Mouse (Mus musculus) MEL-GATA-1-ER (cell line): ENCODE measurements at regions not wholly inside any gene's neighbourhood (a gene's known extent, or its start where the extent isn't known, plus 50 kb on each side); places are given as distances from the start of the nearest gene placed in this dataset.
A peak's percentile ranks its signal among the peaks of the same experiment; 100 is the strongest.

Source experiments
- DNase-seq: peaks from one replicate; pipeline ENCODE4 v3.0.0-alpha.2; 2012; ENCODE audit warnings: low read depth; ENCODE audit errors: extremely low read depth

DNA sequence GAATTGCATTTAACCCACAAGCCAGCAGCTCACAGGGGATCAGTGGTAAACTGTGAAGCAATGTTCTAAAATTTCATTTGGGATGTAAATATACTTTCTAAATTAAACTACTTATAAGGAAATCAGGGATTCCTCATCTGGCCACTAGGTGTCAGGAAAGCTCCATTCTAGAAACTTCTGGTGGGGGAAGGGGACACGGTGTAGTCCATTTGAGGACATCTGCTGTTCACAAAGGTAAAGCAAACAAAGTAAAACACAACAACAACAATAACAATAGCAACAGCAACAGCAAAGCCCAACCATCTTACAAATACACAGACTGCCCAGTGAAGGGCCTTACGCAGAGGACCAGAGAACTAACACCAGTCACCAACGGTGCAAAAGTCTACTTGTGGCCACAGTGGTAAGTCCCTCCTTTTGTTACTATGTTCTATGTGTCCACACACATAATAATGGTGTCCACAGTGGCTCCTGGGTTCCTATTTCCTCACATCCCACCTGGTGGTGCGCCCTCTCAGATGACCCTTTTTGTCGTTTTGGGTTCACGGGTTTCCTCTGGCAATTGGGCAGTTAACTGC is 105.9 kb upstream of the Fam241a start:
- peak; percentile 19 for DNase-seq

DNA sequence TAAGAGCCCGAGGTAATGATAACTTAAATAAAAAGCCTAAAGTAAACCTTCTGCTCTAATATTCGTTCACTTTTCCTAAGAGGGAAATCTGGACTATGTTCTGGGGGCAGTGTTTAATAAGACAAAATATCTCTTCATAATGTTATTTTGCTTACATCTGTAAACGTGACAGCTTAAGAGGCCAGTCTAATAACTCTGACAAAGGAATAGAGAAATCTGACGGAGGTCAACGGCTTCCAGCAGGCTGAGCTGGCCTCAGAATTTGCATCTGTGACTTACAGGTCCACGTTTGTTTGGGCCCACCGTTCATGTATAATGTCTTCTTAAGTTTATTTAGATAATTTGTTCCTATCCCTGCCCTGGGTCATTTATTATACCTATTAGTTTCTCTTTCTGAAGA is 99.6 kb upstream of the Fam241a start:
- DNase-seq: no peak

DNA sequence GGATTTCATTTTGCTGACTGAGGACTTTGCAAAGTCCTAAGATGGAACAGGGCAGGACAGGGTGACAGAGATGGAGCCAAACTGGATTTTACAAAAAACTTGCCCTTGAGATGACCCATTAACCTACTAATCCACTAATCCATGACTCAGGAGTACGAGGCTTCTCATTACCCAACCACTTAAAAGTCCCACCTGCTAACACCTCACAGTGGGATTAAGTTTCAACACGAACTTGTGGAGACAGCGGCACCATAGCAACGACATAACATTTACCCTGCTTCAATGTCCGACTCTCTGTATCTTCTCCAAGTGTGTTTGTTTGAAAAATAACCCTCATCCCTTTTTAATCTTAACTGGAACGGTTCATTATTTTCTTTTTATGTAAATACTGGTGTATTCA is 91.5 kb upstream of the Fam241a start:
- DNase-seq: no peak

DNA sequence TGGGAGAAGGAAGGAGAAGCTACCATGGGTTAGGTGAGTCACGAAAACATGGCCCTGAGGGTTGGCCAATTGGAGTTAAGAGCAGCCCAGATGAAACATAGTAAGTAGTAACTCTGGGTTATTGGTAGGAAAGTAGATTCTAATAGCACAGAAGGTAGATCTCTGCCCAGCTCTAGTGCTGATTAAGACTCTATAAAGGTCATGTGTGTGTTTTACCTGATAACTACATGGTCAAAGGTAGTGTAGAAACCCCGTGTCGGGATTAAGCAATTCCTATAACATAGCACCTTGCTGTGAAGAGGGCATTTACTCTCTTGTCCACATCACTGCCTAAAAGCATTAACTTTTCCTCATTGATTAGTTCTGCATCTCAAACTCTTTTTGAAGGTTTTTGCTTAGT is 89.0 kb upstream of the Fam241a start:
- no peak for DNase-seq

DNA sequence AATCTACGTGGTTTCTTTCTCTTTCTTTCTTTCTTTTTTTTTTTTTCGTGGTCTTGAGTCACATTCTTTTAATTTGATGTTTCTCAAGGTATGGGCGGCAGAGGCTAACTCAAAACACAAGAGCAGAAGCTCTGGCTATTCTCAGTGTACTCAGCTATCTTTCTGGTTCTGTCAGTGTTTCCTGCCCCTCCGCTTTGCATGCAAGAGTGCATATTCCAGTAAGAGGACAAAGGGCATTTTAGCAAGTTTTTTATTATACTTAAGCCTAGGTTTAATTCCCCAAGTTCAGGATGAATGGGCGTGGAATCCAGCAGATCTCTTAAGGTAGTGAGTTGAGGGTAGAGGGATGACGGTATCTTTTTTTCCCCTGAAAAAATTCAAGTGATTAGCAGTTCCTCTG is 81.1 kb upstream of the Fam241a start:
- DNase-seq: no peak

DNA sequence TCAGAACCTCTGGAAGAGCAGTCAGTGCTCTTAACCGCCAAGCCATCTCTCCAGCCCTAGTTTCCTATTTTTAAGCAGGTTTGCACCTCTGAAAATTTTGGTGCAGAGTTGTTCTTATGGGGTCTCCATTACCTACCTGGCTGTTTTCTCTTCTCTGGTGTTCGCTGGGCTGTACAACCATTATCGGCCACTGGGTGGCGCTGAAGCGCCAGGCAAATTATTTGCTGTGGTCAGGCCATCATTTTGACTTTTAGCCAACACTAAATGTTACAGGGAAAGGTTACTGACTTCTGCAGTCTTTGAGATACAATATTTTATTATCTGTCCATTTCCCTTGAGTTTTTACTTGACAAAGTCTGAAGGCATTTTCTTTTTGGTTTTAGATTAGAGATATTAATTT is 74.8 kb upstream of the Fam241a start:
- DNase-seq: peak; percentile 44

DNA sequence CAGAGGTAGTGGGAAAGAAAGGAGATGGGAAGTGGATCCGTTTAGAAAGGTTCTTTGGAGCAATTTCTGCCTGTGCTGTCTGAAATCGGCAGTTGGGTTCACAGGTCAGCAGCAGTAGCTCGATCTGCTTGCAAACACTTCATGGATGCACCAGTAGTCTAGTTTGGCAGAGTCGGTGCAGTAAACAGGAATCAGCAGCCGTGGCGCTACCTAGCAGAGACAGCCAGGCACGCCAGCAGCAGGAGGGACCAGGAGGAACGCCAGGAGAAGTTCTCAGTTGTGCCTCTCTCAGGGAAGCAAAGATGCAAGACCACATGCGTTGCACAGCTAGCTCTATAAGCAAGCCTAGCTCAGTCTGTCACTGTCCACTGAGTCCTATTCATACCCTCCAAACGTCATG is 71.0 kb upstream of the Fam241a start:
- no peak for DNase-seq

DNA sequence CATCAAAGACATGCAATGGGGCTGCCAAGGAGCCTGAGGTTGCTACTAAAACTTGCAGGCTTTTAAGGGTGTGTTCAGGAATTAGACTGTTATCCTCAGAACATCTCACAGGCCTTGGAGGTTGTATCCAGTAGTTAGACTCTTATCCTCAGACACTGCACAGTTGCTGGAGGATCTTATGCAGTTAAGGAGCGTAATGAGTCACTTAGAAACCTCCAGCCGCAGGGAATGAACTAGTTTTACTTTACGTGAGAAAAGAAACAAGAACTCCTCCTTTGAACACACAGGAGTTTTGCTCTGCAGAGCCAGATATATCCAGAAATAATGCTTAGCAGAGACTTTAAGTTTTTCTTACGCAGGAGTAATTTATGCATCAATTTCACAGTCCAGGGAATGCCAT is 70.1 kb upstream of the Fam241a start:
- no peak for DNase-seq

DNA sequence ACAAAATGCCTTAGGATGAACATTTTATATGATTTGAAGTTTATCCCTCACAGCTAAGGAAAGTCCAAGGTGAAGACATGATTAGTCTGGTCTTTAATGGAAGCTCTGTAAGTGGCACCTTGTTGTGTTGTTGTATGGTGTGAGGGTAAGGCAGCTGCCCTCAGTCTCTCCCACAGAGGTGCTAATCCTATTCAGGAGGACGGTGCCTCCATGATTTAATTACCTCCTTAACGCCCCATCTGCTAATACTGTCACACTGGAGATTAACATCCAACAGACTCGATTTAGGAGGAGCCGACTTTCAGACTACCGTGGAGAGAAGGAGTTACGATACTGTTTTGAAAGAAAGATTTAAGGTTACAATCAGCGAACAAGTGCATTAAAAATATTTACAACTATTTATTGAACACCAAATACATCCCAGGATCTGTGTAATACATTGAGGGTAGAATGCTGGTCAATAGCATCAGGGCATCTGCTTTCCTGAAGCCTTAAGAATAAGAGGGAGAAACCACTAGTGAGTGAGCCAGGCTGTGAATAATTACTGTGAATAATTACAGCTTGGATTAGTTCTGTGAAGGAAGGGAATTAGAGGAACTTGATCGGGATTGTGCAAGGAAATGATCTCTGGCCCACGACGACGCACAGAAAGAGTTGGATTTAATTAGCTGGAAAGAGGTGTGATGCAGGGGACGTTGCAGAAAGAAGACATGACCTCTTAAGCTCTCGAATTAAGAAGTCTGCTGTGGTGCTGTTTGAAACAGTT is 63.0 kb upstream of the Fam241a start:
- DNase-seq: no peak

DNA sequence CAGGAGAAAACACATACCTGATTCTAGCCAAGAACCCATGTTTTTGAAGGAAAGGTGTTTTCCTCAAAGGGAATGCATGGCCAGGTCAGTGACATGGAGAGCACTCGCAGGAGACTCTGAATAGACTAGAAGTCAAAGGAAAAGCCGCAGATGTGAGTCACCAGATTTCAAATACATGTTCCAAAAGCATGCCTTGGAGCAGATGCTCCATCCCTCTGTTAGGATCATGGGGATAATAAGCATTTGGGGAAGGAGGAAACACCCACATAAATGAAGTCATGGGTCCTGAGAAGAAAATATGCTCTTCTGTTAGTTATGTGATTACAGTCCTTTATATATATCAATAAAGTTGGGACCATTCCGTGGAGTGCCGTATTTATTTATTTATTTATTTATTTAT is 58.7 kb upstream of the Fam241a start:
- DNase-seq: no peak

DNA sequence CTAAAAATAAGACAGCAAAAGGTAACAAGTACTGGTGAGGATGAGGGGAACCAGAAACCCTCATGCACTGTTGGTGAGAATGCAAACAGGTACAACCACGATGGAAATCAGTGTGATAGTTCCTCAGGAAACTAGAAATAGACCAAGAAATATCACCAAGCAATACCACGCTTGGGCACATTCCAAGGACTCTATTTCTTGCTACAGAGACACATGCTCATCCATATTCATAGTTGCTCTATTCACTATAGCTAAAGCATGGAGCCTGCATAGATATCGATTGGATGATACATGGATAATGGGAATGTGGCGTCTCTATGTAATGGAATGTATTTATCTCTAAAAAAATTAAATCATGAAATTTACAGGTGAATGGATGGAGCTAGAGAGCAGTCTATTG is 57.5 kb upstream of the Fam241a start:
- DNase-seq: no peak

DNA sequence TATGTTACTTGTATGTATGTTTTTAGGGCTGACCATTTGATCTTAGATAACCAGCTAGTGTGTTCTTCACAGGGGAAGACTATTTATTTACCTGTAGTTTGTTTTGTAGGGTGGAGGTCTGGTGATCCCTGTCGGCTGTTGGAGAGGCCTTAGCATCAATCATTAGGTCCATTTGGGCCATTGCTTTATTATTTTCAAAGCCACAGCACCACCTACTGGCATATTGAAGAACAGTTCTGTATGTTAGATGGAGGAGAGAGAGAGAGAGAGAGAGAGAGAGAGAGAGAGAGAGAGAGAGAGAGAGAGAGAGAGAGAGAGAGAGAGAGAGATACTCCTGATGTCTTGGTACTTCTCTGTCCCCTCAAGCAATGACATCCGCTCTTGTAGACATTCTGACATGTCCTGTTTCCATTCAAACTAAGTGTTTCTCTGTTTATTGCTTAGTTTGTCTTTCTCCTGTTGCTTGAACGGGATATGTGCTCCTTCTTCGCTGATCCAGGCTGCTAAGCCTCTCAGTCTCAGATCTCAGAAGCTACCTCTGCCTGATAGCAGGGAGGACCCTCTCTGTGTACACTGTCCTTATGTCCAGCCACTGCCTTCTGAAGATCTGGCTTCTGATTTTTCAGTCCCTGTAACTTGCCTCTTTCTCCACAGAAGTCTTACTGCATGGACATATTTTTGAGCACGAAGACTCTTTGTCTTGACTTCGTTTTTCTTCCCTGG is 52.9 kb upstream of the Fam241a start:
- DNase-seq: peak; percentile 79

DNA sequence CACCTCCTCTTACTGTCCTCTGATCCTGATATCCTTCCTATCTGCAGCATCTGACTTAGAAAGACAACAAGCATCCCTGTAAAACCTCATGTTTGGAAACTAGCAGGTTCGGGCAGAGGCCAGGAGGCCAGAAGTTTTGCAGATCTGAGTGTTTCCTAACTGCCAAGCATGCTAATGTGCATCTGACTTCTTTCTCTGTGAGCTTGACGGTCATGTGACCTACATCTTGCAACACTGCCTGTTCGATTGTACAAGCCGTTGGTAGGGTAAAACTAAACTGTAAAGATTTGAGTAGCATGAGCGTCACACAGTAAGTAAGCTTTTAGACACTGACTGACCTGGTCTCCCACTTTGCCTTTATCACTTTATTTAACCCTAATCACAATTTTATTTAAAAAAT is 52.2 kb upstream of the Fam241a start:
- no peak for DNase-seq
